Mouse (Mus musculus) liver, embryonic 11.5 days (tissue): Measurements from ENCODE around the gene C1qtnf3. TPM values are rescaled to one million over a fixed set of nuclear protein-coding genes. Genes with fewer than 3 reads are reported as not detected.
"Not testable (repeated sequence)": the region's sequence is repeated elsewhere in the genome, so short reads cannot be mapped to it uniquely, and the experiment has no call there.

Experiments used
- ATAC-seq: fragments of 200-750 bp; cut with Nextera tagmentation; replicated peaks from 2 replicates; pipeline ENCODE4 v1.8.0; 2017; ENCODE audit warnings: moderate number of reproducible peaks, mild to moderate bottlenecking, moderate TSS enrichment, moderate library complexity; ENCODE audit not compliant: low FRiP score
- DNase-seq: peaks from one replicate; pipeline ENCODE4 v3.0.0-alpha.2; 2017; ENCODE audit warnings: low spot score
- H3K27ac ChIP-seq: fragments of 300-500 bp; sonication (generic); 2 replicates; pipeline ENCODE4 v1.5.1; 2014; ENCODE audit warnings: mild to moderate bottlenecking, low read depth, low read length, control low read depth
- H3K27me3 ChIP-seq: fragments of 300-500 bp; sonication (generic); replicated peaks from 2 replicates; pipeline ENCODE4 v1.6.1; 2014; ENCODE audit warnings: low read length, mixed read lengths; ENCODE audit not compliant: control insufficient read depth, insufficient read depth
- H3K36me3 ChIP-seq: fragments of 300-500 bp; sonication (generic); 2 replicates; pipeline ENCODE4 v1.6.1; 2014; ENCODE audit warnings: mild to moderate bottlenecking, low read length, moderate library complexity, mixed read lengths; ENCODE audit not compliant: control insufficient read depth, insufficient read depth
- H3K4me1 ChIP-seq: fragments of 300-500 bp; sonication (generic); replicated peaks from 2 replicates; pipeline ENCODE4 v1.6.1; 2014; ENCODE audit warnings: low read length, mixed read lengths; ENCODE audit not compliant: control insufficient read depth, insufficient read depth
- H3K4me2 ChIP-seq: fragments of 300-500 bp; sonication (generic); 2 replicates; pipeline ENCODE4 v1.6.1; 2014; ENCODE audit warnings: mild to moderate bottlenecking, control low read depth, moderate library complexity
- H3K4me3 ChIP-seq: fragments of 300-500 bp; sonication (generic); 2 replicates; pipeline ENCODE4 v1.5.1; 2014; ENCODE audit warnings: low read depth, low read length, control low read depth
- H3K9ac ChIP-seq: fragments of 300-500 bp; sonication (generic); 2 replicates; pipeline ENCODE4 v1.6.1; 2014; ENCODE audit warnings: low read depth, low read length, control low read depth
- H3K9me3 ChIP-seq: fragments of 300-500 bp; sonication (generic); 2 replicates; pipeline ENCODE4 v1.6.1; 2016; ENCODE audit warnings: low read length, inconsistent platforms, mixed read lengths; ENCODE audit not compliant: control insufficient read depth
- WGBS: fragments of 180-500 bp; shearing (Covaris S2); extraction: QIAGEN DNeasy Blood & Tissue Kit; methylation state at CpG from one replicate; pipeline ENCODE4 v1.1.7; 2014; 5-methylcytosine and 5-hydroxymethylcytosine counted together
- polyA plus RNA-seq: library from polyadenylated mRNA; unstranded; fragments of >200 nt; fragmentation: Nextera tagmentation; extraction: Ambion mirVana; gene quantifications from 2 replicates; pipeline ENCODE4 v1.2.1, GENCODE M21; 2014

Gene C1qtnf3
- polyA plus RNA-seq, 1 experiment from 2014 or later: 0.96 TPM

DNA sequence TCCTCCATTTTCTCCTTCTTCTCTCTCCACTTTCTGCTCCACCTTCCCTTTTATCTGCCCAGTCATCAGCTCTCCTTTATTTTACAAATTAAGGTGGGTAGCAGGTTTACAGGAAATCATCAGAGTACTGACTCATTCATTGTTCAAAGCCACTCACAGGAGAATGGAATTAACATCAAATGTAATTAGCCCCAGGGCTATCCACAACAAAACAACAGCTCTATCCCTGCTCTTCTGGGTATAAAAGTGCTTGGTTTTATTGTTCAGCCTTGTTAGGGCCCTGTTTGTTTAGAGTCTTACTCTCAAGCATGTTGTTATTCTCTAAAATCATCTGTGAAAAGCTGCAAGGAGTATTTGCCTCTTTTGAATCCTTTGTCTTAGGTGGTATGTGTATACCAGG is 25.0 kb downstream of the C1qtnf3 start:
- Histone ChIP-seq H3K4me3 (no peak overlapping the region), H3K9ac (no peak overlapping the region), H3K9me3 (no peaks in the 10 kb centered on the region), H3K4me2 (no peak overlapping the region), H3K27ac (no peak overlapping the region), H3K27me3 (no peaks in the 10 kb centered on the region), H3K4me1 (no peaks in the 10 kb centered on the region), H3K36me3 (no peaks in the 10 kb centered on the region)
- ATAC-seq (no peak), DNase-seq (no peak)

DNA sequence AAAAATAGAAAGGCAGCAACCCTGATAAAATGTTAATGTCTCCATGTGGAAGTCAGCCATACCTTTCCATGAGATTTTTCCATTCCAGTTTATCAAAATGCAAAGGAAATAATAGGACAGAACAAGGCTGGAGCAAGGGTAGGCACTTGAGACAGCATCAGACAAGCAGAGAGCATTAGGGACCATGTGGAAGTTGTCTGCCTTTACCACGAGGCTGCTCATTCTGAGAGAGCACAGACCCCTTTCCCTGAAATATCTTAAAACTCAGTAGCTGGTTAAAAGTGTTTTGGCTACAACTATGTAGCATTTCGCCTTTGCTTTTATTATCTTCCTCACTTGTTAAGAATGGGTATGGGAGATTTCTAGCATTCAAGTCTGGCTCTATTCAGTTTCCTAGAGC is 28.6 kb downstream of the C1qtnf3 start:
- no peaks in the 10 kb centered on the region for H3K9me3 ChIP-seq
- H3K27me3 ChIP-seq: no peaks in the 10 kb centered on the region
- ATAC-seq (no peak), DNase-seq (no peak)
- no peak overlapping the region for H3K9ac ChIP-seq
- H3K36me3 ChIP-seq: no peaks in the 10 kb centered on the region
- no peak overlapping the region; the same call in 1 of the 2 replicates for H3K4me3 ChIP-seq
- peak overlapping the region; percentile 70 for H3K4me2 ChIP-seq
- no peak overlapping the region for H3K27ac ChIP-seq
- no peaks in the 10 kb centered on the region for H3K4me1 ChIP-seq
- WGBS: 50% methylated on average over 2 of the region's 2 CpGs

DNA sequence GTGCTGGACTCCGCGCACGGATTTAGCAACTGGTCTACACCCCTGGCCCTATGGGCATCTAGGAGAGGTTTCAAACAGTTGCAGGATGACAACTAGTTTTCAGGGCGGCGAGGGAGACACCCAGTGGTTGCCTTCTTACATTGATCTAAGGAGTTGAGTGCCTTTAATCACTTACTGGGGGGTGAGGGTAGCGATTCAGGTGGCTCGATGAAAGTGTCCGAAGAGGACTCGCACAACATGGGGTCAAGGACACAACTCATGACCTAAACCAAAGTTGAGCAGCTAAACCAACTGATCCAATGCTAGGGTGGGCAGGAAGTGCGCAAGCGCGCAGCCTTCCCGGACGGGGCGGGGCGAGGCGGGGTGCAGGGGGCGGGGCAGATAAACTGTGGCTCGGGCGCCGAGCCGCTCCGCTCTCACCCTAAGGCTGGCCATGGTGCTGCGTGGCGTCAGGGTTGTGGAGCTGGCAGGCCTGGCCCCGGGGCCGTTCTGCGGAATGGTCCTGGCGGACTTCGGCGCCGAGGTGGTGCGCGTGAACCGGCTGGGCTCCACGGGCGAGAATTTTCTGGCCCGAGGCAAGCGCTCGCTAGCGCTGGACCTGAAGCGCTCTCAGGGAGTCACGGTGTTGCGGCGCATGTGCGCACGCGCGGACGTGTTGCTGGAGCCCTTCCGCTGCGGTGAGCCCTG is 29.4 kb downstream of the C1qtnf3 start, which contains the start of gene Amacr:
TSS of gene Amacr (plus strand) at position 380 of the 687 bp plus-strand sequence.
- WGBS: under 1% methylated on average over 52 of the region's 52 CpGs

DNA sequence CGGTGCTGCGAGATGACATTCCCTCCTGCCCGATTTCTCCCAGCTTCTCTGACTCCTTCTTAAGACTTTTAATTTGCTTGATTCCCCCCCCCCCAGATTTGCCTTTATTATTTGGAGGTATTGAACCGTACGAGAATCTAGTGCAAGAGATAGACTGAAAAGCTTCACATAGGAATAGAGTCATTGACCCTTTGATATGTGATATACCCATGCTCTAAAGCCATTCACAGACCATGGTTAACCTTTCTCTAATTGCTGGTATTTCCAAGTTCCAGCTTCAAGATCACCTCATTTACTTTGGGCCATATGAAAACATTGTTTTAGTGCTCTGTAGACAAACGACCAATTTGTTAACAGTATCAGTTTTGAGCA is 29.9 kb downstream of the C1qtnf3 start:
- ATAC-seq: no peak
- WGBS: 7% methylated on average over 6 of the region's 6 CpGs
- Histone ChIP-seq H3K9ac (peak overlapping the region; percentile 80), H3K27me3 (no peaks in the 10 kb centered on the region), H3K9me3 (no peaks in the 10 kb centered on the region), H3K27ac (peak overlapping the region; percentile 77), H3K36me3 (peaks cover 1% of the 10 kb centered on the region; the same call in 1 of the 2 replicates), H3K4me3 (peak overlapping the region; percentile 71), H3K4me1 (no peaks in the 10 kb centered on the region), H3K4me2 (peak overlapping the region; percentile 70)
- DNase-seq: no peak

More for the DNA sequence above, 29.4 kb downstream of the C1qtnf3 start, which contains the start of gene Amacr:
- H3K4me3 ChIP-seq: peak within 1 kb of the TSS; percentile 71
- no peaks in the 10 kb centered on the region for H3K36me3 ChIP-seq
- peak within 1 kb of the TSS; percentile 80 for H3K9ac ChIP-seq
- no peaks in the 10 kb centered on the region for H3K27me3 ChIP-seq
- ATAC-seq: peak; percentile 99
- H3K4me1 ChIP-seq: no peaks in the 10 kb centered on the region
- H3K4me2 ChIP-seq: peak within 1 kb of the TSS; percentile 70
- no peaks in the 10 kb centered on the region for H3K9me3 ChIP-seq
- DNase-seq: peak; percentile 90
- peak within 1 kb of the TSS; percentile 77 for H3K27ac ChIP-seq

DNA sequence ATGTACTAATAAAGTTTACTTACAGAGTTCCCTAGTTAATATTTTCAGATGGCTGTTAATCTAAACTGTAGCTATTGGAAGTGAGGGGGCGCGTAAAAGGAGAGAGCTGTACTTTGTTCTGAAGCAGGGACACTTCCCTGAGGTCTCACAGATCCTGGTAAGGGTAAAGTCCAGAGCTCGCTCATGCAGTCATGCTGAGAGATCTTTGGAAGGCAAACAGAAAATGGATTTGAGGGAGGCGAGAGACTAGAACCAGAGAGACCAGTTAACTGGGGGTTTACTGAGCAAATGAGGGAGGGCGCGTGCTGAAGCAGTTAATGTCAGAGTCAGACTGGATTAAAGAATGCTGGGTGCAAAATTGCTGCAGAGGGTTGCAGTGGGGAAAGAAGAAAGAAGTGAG is 33.6 kb downstream of the C1qtnf3 start:
- Histone ChIP-seq H3K9ac (no peak overlapping the region), H3K9me3 (no peaks in the 10 kb centered on the region)

DNA sequence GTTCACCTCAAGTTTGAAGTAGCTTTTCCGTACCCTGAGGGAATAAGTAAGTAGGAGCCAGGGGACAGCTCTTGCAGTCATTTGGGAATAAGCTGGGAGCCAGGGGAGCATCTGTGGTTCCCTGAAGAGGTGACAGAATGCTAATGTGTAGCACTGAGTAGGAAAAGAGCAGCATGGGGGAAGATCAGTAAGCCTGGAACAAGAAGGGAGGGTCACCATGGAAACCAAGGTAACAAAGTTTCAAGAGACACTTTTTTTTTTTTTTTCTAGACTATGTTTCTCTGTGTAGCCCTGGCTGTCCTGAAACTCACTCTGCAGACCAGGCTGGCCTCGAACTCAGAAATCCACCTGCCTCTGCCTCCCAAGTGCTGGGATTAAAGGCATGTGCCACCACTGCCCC is 34.3 kb downstream of the C1qtnf3 start:
- ATAC-seq: not testable (repeated sequence)
- WGBS: 69% methylated on average over 2 of the region's 2 CpGs

More for the DNA sequence above, 33.6 kb downstream of the C1qtnf3 start:
- ATAC-seq (no peak), DNase-seq (no peak)
- Histone ChIP-seq H3K27me3 (no peaks in the 10 kb centered on the region), H3K4me2 (no peak overlapping the region; the same call in 1 of the 2 replicates), H3K4me3 (no peak overlapping the region), H3K27ac (no peak overlapping the region), H3K4me1 (no peaks in the 10 kb centered on the region), H3K36me3 (peaks cover 2% of the 10 kb centered on the region; the same call in 1 of the 2 replicates)
- WGBS: 74% methylated on average over 6 of the region's 6 CpGs

DNA sequence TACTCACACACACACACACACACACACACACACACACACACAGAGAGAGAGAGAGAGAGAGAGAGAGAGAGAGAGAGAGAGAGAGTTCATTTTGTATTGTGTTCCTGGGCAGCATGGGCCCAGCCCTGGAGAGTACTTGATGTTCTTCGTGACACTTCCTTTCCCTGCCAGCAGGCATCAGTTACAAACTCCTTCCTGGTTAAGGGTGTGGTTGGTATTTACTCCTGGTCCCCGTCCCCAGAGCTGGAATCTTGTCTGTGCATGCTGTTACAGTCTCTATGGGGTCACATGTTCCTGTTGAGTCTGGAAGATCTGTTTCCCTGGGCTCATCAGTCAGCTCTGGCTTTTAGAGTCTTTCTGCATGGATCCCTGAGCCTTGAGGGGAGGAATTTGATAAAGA is 38.3 kb downstream of the C1qtnf3 start:
- 39% methylated on average over 2 of the region's 2 CpGs for WGBS
- Histone ChIP-seq H3K4me2 (no peak overlapping the region), H3K27ac (no peak overlapping the region), H3K36me3 (peaks cover 2% of the 10 kb centered on the region; the same call in 1 of the 2 replicates), H3K9me3 (no peaks in the 10 kb centered on the region), H3K27me3 (no peaks in the 10 kb centered on the region), H3K4me1 (no peaks in the 10 kb centered on the region), H3K9ac (no peak overlapping the region), H3K4me3 (no peak overlapping the region)
- ATAC-seq (no peak), DNase-seq (no peak)

More for the DNA sequence above, 34.3 kb downstream of the C1qtnf3 start:
- not testable (repeated sequence) for H3K4me2 ChIP-seq, H3K27me3 ChIP-seq, H3K27ac ChIP-seq, H3K9me3 ChIP-seq, H3K4me1 ChIP-seq, DNase-seq, H3K9ac ChIP-seq, H3K36me3 ChIP-seq, H3K4me3 ChIP-seq

DNA sequence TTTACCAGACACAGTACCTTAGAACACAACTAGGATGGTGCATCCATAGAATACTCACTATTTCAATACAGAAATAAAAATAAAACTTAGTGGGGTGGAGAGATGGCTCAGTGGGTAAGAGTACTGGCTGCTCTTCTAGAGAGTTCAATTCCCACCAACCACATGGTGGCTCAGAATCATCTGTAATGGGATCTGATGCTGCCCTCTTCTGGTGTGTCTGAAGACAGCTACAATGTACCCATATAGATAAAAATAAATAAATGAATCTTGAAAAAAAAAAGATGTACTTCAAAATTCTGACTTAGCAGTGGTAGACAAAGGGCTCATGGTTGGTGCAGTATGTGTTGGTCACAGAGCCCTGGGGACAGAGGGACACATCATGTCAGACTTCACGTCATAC is 39.4 kb downstream of the C1qtnf3 start:
- Histone ChIP-seq H3K9me3 (no peaks in the 10 kb centered on the region), H3K4me2 (no peak overlapping the region), H3K4me3 (no peak overlapping the region), H3K4me1 (no peaks in the 10 kb centered on the region), H3K27ac (no peak overlapping the region), H3K27me3 (no peaks in the 10 kb centered on the region), H3K36me3 (peaks cover 2% of the 10 kb centered on the region; the same call in 1 of the 2 replicates), H3K9ac (no peak overlapping the region)
- 84% methylated on average over 1 of the region's 1 CpGs for WGBS
- no peak for ATAC-seq
- no peak for DNase-seq

DNA sequence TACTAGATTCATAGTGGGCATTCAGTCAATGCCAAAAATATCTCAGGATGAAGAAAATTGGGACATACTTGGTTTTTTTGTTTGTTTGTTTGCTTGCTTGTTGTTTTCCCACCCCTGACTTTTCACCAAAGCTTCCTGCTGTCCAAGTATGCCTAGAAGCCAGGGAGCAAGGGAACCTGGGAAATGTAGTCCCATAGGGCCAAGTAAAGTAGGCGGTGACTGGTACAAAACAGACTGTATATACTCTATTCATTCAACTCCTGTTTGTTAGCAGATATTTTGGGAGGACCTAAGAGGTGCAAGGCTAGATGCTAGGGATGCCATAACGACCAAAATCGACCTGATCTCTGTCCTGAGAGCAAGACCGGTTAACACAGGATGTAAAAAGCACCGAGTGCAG is 47.7 kb downstream of the C1qtnf3 start:
- H3K27ac ChIP-seq: no peak overlapping the region
- no peaks in the 10 kb centered on the region for H3K9me3 ChIP-seq
- H3K9ac ChIP-seq: no peak overlapping the region
- H3K36me3 ChIP-seq: no peaks in the 10 kb centered on the region
- WGBS: 51% methylated on average over 5 of the region's 5 CpGs
- DNase-seq: no peak
- no peaks in the 10 kb centered on the region for H3K4me1 ChIP-seq
- H3K4me3 ChIP-seq: no peak overlapping the region
- no peak overlapping the region for H3K4me2 ChIP-seq
- H3K27me3 ChIP-seq: no peaks in the 10 kb centered on the region
- no peak for ATAC-seq
